Mouse (Mus musculus): ENCODE results near the gene Idnk.

Gene Idnk

DNA sequence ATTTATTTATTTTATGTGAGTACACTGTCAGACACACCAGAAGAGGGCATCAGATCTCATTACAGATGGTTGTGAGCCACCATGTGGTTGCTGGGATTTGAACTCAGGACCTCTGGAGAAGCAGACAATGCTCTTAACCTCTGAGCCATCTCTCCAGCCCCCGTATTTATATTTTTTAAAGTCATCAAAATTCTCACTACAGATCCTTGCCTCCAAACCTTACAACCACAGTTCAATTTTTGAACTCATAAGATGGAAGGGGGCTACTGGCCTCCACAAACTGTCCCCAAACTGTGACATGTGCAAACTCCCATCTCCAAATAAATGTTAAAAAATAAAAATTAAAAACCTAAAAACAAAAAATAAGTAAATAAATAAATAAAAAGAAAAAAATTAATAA is 9.7 kb upstream of the Idnk start:
- CTCF ChIA-PET: no interaction called here

DNA sequence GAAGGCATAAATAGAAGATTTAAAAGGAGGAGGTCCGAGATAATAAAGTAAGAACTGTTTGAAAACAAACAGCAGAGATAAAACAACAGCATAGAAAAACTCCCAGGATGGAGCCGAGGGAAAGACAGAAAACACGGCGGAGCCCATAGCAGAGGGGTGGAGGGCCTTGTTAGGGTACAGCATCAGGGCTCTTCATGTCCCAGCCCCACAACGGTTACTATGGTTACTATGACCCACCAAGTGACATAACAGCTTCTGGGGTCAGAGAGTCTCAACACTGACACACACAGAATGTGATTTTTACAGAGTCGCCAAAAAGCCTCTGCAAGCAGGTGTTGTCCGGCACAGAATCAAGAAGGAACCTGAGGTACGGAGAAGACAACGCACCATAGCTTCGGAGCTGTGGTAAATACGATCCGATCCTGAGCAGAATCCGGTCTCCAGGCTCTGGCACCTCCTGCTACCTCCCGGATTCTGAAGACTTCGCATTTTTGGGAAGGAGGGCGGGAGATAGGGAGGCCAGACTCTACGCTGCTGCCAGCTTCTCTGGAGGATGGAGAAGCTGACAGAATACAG is 9.1 kb upstream of the Idnk start:
- CTCF ChIA-PET: no interaction called here

DNA sequence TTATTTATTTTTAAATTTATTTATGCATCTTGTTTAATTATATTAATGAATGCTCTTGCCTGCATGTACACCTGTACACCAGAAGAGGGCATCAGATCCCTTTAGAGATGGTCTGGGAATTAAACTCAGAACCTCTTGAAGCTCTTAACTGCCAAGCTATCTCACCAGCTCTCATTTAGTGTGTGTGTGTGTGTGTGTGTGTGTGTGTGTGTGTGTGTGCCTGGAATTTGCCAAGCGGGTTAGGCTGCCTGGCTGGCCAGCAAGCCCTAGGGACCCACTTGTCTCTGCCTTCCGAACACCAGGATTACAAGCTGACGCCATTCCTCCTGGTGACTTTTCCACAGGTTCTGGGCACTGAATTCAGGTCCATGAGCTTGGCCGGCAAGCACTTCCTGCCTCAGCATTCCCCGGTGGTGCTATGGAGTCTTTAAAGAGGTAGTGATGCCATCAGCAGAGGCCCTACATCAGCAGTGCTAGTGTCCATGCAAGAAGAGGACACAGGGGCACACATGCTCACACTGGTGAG is 8.4 kb upstream of the Idnk start:
- CTCF ChIA-PET: interaction anchor here (0.6 to 0.7 kb wide), 3 partner anchors 9 to 87 kb away, joined by 3 to 6 read pairs (median 4); no protein-coding TSS in a partner anchor

DNA sequence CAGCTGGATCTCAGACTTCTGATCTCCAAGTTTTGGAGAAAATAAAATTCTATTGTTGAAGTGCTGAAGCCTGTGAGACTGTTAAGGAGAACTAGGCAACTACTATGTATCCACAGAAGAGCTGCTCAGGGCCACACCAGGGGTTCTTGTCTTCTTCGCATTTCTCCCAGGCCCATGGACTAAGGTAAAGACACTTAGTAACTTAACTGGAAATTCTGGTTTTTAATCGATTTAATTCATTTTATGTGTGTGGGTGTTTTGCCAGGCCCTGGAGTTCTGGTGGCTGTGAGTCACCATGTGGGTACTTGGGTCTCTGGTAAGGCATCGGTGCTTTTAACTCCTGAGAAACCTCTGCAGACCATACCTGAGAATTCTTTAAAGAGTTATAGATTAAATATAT is 7.8 kb upstream of the Idnk start:
- CTCF ChIA-PET: interaction anchor here (0.6 kb wide), 1 partner anchor 87 kb away, joined by 4 read pairs; no protein-coding TSS in a partner anchor

DNA sequence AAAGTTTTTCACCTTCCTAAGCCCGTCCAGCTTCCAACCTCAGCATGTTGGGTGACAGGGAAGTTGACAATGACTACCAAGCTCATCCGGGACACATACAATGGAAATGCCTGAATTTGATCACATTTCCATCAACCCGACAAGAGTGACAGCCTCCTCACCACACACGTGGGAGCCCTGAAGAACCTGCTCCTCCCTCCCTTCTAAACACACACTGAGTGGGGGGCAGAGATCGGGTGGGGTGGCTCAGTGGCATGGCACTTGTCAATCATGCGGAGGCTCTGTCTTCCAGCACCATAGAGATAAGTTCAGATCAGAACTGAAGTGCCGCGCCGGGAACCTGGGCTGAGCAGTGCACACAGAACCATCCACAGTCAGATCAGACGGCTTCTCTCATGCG is 7.0 kb upstream of the Idnk start:
- CTCF ChIA-PET: no interaction called here

DNA sequence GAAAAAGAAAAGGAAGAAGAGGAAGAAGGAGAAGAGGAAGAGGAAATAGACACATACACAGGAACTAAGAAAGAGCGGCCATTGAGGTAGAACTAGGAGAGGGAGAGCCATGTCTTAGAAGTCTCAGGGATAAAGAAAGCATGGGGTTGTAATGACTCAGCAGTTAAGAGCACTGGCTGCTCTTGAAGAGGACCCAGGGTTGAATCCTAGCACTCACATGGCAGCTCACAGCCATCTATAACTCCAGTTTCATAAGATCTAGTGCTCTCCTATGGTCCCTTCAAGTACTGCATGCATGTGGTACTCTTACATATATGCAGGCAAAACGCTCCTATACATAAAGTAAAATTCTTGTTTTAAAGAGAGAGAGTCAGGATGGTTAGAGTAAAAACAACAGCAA is 1.4 kb upstream of the Idnk start:
- CTCF ChIA-PET: interaction anchor here (0.7 kb wide), 1 partner anchor 14 kb away, joined by 3 read pairs; no protein-coding TSS in a partner anchor

DNA sequence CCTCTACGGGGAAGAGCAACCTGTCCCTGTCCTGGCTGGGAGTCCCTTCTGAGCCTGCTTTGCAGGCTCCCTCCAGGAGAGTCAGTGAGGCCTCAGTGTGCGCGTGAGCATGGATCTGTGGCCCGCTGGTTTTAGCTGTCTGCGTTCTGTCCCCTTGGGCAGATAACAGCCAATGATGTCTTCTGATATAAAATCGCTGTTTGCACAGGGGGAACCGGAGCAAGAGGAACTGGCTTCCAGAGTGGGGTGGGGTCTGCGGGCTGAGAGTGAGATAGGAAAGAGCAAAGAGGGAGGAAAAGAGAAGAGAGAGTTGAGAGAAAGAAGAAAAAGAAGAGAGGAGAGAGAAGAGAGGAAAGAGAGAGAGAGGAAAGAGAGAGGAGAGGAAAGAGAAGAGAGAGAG is 413 bp upstream of the Idnk start:
- CTCF ChIA-PET: interaction anchor here (0.9 kb wide), 1 partner anchor 32 kb away, joined by 3 read pairs; no protein-coding TSS in a partner anchor

DNA sequence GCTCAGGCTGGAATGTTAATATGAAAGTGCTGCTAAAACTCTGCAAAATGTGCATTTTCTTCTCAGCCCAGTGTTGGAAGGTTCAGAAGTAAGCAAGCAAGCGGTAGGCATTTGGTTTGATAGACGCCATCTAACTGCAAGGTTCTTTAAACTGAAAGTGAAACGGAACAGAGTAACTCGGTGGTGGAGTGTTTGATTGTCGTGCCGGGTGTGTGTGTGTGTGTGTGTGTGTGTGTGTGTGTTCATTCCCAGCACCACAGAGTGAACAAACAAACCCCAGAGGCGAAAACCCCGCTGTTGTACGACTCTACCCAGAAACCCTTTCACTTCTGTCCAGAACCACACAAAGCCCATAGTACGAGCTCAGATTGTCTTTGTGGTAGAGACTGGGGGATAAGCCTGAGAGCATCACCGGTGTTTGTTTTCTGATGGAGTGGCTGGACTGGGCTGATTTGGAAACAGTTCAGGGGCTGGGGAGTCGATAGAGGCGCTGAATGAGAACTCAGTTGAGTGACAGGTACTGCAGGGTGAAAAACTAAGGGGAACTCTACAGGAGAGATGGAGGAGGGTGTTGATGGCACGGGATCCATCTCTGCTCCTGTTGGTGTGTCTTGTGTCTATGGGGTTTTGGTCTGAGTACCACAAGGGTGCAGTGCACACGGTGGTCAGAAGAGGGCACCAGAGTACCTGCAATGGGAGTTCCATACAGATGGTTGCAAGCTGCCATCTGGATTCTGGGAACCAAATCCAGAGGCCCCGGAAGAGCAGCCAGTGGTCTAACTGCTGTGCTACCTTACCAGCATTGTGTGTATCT is 857 bp downstream of the Idnk start:
- CTCF ChIA-PET: interaction anchor here (0.7 to 1.3 kb wide), 3 partner anchors 9 to 76 kb away, joined by 3 to 6 read pairs (median 3); no protein-coding TSS in a partner anchor

DNA sequence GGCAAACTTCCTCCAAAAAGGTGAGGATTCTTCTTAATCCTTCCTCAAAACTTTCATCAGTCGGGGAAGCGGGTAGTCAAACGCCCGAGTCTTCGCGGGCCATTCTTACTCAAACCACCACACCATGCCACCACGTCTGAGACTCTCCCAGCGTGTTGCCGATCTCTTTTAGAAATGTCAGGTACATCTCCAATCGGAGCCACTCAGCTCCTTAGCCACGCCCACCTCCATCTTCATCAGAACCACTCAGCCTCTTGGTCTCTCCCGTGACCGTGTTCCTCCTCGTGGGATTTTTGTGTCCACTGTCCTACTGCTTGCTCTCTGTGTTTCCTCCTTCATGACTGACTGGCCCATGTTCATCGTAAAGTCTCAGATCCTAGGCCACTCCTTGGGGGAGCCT is 3.3 kb downstream of the Idnk start:
- CTCF ChIA-PET: no interaction called here

DNA sequence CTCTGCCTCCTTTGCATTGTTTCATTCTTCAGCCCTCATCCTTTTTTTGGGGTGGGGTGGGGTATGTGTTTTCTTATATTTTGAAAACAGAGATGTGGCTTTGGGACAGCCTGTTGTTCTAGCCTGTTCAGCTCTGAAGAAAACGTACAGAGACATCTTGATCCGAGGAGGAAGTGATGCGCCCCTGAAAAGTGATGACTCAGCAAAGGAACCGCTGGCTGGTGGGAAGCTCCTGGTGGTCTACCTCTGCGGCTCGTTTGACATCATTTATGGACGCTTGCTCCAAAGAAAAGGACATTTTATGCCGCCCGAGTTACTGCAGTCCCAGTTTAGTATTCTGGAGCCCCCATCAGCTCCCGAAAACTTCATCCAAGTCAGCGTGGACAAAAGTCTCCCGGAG is 5.9 kb downstream of the Idnk start:
- CTCF ChIA-PET: no interaction called here

DNA sequence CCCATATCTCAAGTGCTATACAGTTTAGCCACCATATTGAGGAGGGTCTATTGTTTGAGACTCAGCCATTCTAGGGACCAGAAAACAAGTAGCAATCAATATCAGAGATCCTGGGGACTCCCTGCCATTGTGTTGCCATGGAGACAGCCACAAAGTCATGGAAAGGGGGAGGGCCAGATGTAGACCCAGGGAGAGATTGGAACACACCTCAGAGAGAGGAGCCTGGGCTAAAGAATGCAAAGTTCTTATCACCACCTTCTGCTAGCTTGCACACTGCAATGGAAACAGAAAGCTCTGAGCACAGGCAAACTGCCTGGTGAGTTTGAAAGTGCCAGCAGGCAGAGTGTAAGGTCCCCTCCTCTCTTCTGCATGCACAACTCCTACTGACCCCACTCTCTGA is 10.7 kb downstream of the Idnk start:
- CTCF ChIA-PET: no interaction called here

DNA sequence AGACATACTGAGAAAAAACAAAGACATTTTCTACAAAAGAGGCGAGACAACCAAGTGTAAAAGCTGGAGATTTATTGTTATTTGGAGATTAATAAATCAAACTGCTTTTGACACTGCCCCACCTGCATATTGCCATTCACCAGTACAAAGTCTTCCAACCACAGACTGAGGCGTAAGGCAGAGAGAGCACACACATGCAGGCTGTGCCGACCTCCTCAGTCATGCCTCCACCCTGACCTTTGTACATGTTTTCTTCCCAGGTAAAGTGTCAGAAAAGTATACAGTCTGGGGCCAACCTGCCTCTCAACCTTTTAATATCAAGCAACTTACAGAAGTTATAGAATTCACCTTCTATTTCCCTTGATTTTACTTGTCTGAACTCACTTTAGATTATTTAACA is 18.7 kb downstream of the Idnk start:
- CTCF ChIA-PET: interaction anchor here (0.6 to 0.7 kb wide), 2 partner anchors 37 to 282 kb away, joined by 4 to 8 read pairs; no protein-coding TSS in a partner anchor

DNA sequence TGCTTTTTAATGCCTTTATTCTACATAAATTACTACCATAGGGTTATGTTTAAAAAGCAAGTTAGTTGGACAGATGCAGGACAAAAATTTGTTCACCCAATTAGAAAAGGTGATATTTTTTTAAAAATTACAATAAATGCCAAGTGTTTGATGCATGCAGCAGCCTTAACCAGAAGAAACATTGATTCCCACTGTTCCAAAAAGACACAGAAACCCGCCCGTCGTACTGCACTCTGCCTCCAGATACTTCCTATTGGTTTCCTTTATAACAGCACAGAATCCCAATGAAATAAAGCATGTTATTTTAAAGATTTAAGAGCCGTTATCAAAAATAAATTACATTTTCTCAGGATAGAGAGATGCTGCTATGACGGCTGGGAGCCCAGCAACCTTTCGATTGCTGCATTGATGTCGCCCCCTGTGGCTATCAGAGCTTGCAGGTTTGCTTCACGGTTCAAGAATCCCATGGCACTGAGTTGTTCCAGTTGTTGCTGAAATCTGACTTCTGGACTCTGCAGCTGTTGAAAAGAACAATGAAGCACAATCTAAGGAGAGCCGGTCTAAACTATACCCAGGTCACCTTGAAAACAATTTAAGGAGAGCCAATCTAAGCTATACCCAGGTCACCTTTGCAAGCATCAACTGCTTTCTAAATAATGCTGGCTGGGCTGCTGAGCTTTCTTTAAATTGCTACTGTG is 20.2 kb downstream of the Idnk start:
- CTCF ChIA-PET: interaction anchor here (0.6 to 0.7 kb wide), 2 partner anchors 40 to 272 kb away, joined by 3 read pairs; no protein-coding TSS in a partner anchor

DNA sequence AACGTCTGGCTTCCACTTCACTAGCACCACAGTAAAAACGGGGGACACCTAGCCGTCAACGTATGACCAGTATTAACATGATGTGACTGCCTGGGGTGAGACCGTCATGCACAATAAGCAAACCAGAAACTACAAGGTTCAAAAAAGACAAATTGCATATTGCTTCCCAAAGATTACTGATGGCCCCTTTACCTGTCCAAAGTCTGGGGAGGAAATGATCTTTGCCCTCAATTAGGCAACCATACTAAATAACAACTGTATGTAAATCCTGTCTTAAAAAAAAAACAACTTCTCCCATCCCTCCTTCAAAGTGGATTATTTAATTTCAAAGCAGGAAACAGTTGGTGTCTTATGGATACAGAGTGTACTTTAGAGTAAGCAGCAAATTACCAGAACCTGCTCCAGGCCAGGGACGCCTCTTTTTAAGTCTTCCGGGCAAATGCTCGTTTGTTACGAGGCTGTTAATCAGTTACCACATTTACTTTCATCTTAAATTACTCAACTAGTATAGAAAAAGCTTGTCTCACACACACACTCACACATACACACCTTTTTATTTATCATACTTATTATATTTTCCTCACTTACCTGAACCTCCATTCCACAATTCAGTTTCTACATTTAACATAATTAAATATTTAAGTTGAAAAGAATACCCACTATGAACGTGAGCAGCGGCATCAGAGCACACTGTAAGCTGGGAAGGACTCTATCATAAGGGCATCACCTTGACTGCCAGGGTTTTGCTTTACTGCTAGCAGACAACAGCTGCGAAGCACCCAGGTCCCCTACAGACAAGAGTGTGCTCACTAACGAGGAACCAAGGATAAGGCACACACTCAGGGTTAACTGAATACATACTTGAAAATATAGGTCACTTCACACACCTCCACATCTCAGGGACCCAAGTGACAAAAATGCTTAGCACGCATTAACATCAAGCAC is 24.4 kb downstream of the Idnk start:
- CTCF ChIA-PET: interaction anchor here (0.6 to 1.3 kb wide), 2 partner anchors 23 to 34 kb away, joined by 3 read pairs; partner anchors contain the start of gene Ubqln1

DNA sequence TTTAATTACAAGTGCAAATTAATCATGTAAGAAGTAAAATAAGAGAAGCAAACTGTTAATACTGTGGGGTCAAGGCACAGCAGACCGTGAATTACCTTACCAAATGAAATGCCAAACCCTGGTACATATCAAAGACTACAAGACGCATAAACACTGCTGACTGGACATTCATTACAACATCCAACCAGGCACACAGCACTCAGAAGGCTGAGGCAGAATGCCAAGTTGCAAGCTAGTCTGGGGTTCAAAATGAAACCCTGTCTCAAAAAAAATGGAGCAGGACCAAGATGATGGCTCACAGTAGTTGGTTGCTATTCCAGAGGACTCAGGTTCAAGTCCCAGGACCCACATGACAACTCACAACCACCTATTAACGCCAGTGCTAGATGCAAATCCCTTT is 26.7 kb downstream of the Idnk start:
- CTCF ChIA-PET: no interaction called here

DNA sequence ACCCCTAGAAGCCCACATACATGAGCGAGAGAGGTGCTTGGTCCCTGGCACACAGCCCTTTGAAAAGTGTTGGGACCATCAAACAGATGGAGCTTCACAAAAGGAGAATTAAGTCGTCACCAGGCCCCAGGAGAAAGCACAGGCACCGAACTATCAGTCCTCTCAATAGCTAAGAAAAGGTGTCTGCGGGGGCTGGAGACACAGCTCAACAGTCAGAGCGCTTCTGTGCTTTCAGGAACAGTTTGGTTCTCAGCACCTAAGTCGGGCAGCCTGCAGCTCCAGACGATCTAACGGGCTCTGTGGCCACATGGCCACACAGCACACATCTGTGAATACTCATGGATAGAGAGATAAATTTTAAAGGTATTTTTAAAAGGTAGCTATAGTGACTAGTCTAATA is 28.8 kb downstream of the Idnk start:
- CTCF ChIA-PET: interaction anchor here (0.6 kb wide), 1 partner anchor 40 kb away, joined by 4 read pairs; no protein-coding TSS in a partner anchor

DNA sequence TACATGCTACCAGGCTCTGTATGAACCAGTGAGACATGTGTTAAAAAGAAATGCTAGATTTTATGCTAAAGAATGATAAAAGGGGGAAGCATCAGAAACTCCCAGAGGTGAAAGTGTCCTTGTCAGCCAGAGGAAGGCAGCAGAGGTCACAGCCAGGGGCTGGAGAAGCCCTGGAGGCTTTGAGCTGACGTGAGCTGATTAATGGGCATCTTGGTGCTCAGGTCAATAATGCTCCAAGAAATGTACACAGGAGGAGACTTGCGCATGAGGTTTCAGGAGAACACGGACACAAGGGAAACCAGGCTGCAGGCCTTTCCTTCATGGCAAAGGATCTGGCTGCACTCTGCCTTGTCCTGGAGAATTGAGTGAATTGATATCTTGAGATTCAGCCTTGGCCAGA is 30.3 kb downstream of the Idnk start:
- CTCF ChIA-PET: interaction anchor here (0.7 kb wide), 1 partner anchor 149 kb away, joined by 4 read pairs; no protein-coding TSS in a partner anchor

DNA sequence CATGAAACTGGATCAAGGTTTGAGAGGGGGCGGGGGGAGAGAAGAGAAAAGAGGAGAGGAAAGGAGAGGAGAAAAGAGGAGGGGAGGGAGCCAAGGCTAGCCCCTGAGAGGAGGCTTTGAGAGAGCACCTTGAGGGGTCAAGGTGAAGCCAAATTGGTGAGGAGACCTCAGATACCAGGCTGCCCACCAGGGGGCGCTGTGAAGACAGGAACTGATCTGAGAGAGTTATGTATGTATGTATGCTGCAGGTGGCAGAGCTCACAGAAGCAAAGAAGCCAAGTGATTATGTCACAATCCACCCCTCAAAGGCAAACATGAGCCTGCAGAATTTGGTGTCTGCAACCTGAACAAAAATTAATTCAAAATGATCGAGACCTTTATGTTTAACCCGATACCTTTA is 31.0 kb downstream of the Idnk start:
- CTCF ChIA-PET: no interaction called here

DNA sequence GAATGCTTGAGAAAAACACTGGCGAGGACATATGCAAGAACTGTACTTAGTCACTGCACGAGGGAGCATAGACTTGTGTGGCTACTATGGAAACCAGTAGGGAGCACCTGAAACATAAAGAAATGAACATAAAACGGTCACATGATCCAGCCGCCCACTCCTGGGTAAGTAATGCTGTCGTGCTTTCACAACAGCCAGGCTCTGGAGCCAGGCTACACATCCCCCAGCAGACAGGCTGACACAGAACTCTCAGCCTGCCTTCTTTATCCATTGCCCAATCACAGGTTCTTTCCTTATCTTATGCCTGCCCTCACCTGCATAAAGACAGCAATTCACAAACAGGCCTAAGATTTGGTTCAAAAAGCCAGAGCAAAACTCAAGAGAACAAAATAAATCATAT is 32.0 kb downstream of the Idnk start:
- CTCF ChIA-PET: interaction anchor here (0.6 kb wide), 1 partner anchor 45 kb away, joined by 3 read pairs; no protein-coding TSS in a partner anchor

DNA sequence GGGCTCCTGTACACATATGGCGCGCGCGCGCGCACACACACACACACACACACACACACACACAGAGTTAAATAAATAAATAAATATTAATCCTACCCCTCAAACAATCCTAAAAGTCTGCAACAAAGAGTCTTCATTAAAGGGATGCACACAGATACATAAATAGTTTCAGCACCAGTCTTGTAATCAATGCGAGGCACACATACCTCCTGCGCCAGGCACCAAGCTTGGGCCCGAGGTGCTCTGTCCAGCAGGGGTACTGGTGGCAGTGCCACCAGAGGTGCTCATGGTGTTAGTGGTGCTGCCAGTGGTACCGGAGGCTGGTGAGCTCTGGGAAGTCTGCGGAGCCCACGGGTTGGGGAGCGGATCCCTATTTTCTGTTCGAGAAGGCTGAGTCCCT is 34.1 kb downstream of the Idnk start:
- CTCF ChIA-PET: no interaction called here

DNA sequence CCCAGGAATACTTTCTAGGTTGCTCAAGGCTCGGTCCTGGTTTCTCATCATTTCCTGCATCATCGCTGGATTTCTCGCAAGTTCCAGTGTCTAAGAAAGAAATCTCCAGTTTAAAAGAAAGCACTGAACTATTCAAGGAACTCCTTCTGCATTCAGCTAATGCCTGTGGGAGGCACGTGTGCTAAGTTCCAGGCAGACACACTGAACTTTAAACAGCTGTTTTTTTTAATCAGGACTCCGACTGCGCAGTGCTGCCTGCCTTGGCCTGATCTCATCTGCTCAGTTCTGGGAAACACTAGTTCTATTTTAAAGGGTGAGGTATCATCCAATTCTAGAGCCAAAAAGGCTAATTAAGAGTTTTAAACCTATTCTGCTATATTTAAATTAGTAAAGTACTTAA is 34.7 kb downstream of the Idnk start:
- CTCF ChIA-PET: no interaction called here
